Mouse (Mus musculus): ENCODE measurements around the gene Dnajb2.
A peak's percentile ranks its signal among the peaks of the same experiment; 100 is the strongest.

DNA sequence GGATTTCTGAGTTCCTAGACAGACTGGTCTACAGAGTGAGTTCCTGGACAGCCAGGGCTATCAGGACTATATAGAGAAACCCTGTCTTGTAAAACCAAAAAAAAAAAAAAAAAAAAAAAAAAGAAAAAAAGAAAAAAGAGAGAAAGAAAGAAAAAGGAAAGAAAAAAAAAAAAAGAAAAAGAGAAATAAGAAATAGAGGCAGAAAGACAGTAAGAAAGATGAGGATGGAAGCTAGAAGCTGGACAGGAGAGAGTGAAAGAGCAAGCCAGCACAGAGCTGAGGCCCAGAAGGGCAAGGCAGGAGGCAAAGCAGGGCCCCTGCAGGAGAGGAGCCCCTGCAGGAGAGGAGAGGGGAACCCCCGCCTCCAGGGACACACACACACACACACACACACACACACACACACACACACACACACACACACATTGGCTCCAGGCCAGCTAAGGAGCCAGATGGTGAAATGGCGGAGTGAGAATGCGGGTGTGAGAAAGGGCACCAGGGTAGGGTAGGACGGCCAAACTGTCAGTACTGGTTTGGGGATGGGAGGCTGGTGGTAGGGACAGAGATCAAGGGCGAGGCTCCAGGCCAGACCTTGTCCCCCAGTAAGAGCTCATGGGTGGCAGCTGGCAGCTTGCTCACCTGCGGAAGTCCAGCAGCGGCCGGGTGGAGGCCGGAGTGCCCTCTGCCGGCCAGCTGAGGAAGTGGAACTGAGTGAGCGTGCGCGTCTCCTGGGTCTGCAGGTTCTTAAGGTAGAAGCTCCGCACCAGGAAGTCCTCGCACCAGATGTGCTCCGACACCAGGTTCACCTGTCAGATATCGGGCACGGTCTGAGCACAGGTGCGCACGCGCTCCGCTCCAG lies 15.1 kb downstream of the Dnajb2 start:
- TF ChIP-seq CTCF (IDR thresholded peaks at IDR 0.05; ENCODE audit: insufficient read depth, low read length) (peak; percentile 59), POLR2A (IDR thresholded peaks at IDR 0.05; ENCODE audit: borderline replicate concordance, extremely low read depth, low read depth, low read length) (0 out of 2 replicates have a peak, but pooled peaks have one; percentile 9)

Data from lung, adult 2 months (tissue).